Mouse (Mus musculus): Measurements from ENCODE around the gene Tmem230. TPM values are rescaled to one million over a fixed set of nuclear protein-coding genes. Genes with fewer than 3 reads are reported as not detected.

Tmem230 gene
- polyA plus RNA-seq, 2 experiments, result 11.8 to 15.7 TPM

- no peaks in the 10 kb centered on the region for H3K9me3 ChIP-seq (ENCODE audit: control insufficient read depth, low read length)
- no peak overlapping the region for H3K4me2 ChIP-seq (ENCODE audit: low read depth)
- no peak overlapping the region for H3K9ac ChIP-seq (replicated peaks)
- H3K36me3 ChIP-seq (replicated peaks; ENCODE audit: control insufficient read depth, insufficient read depth, low read depth), result no peaks in the 10 kb centered on the region
- 58% methylated on average over 3 of the region's 3 CpGs for WGBS (ENCODE audit: insufficient replicate concordance)
- 0 out of 4 replicates have a peak, but pooled peaks cover 0 to 2% of the 10 kb centered on the region in 2 experiments for H3K4me1 ChIP-seq (replicated peaks; ENCODE audit: control insufficient read depth in 2 of 2, insufficient read depth in 2 of 2, low read length in 1 of 2)
- no peak for TF ChIP-seq CTCF (IDR thresholded peaks at IDR 0.05; ENCODE audit: low read depth)
- TF ChIP-seq EP300 (IDR thresholded peaks at IDR 0.05; ENCODE audit: low read depth), result no peak
- H3K4me3 ChIP-seq (ENCODE audit: insufficient read depth in 1 of 2, low read depth in 2 of 2, low read length in 2 of 2), result no peak overlapping the region
- H3K27me3 ChIP-seq (ENCODE audit: control insufficient read depth, insufficient read depth, low read length), result no peaks in the 10 kb centered on the region
- DNase-seq (ENCODE audit: low read depth in 3 of 3, low spot score in 3 of 3), result no peak
- ATAC-seq (ENCODE audit: insufficient read depth), result no peak
- no peak overlapping the region for H3K27ac ChIP-seq
These were observed 44.4 kb downstream of the Tmem230 start for GRCm38 (mm10) chr2:132203186-132203585.

GRCm38 (mm10) chr2:132198017-132198933 lies 49.3 kb downstream of the Tmem230 start:
- ATAC-seq (ENCODE audit: insufficient read depth), result no peak
- no peaks in the 10 kb centered on the region for H3K27me3 ChIP-seq (ENCODE audit: control insufficient read depth, insufficient read depth, low read length)

GRCm38 (mm10) chr2:132195602-132196001 lies 52.0 kb downstream of the Tmem230 start:
- no peaks in the 10 kb centered on the region for H3K4me1 ChIP-seq (replicated peaks; ENCODE audit: control insufficient read depth in 2 of 2, insufficient read depth in 2 of 2, low read length in 1 of 2)
- H3K9ac ChIP-seq (replicated peaks), result no peak overlapping the region
- no peaks in the 10 kb centered on the region for H3K36me3 ChIP-seq (replicated peaks; ENCODE audit: control insufficient read depth, insufficient read depth, low read depth)
- H3K27ac ChIP-seq, result no peak overlapping the region
- 64% methylated on average over 2 of the region's 2 CpGs for WGBS (ENCODE audit: insufficient replicate concordance)
- TF ChIP-seq CTCF (IDR thresholded peaks at IDR 0.05; ENCODE audit: low read depth) (no peak), EP300 (IDR thresholded peaks at IDR 0.05; ENCODE audit: low read depth) (no peak)
- no peak overlapping the region for H3K4me3 ChIP-seq (ENCODE audit: insufficient read depth in 1 of 2, low read depth in 2 of 2, low read length in 2 of 2)
- ATAC-seq (ENCODE audit: insufficient read depth) (no peak), DNase-seq (ENCODE audit: low read depth in 3 of 3, low spot score in 3 of 3) (no peak)
- no peak overlapping the region for H3K4me2 ChIP-seq (ENCODE audit: low read depth)
- H3K27me3 ChIP-seq (ENCODE audit: control insufficient read depth, insufficient read depth, low read length), result no peaks in the 10 kb centered on the region
- no peaks in the 10 kb centered on the region for H3K9me3 ChIP-seq (ENCODE audit: control insufficient read depth, low read length)

More at GRCm38 (mm10) chr2:132198017-132198933, 49.3 kb downstream of the Tmem230 start:
- H3K4me2 ChIP-seq (ENCODE audit: low read depth), result no peak overlapping the region
- no peaks in the 10 kb centered on the region for H3K4me1 ChIP-seq (replicated peaks; ENCODE audit: control insufficient read depth in 2 of 2, insufficient read depth in 2 of 2, low read length in 1 of 2)
- DNase-seq (ENCODE audit: low read depth in 3 of 3, low spot score in 3 of 3), result no peak
- no peak overlapping the region for H3K4me3 ChIP-seq (ENCODE audit: insufficient read depth in 1 of 2, low read depth in 2 of 2, low read length in 2 of 2)
- no peak overlapping the region for H3K9ac ChIP-seq (replicated peaks)
- H3K9me3 ChIP-seq (ENCODE audit: control insufficient read depth, low read length), result no peaks in the 10 kb centered on the region
- no peaks in the 10 kb centered on the region for H3K36me3 ChIP-seq (replicated peaks; ENCODE audit: control insufficient read depth, insufficient read depth, low read depth)
- TF ChIP-seq EP300 (IDR thresholded peaks at IDR 0.05; ENCODE audit: low read depth), result no peak
- TF ChIP-seq CTCF (IDR thresholded peaks at IDR 0.05; ENCODE audit: low read depth), result no peak
- WGBS (ENCODE audit: insufficient replicate concordance), result 64% methylated on average over 9 of the region's 9 CpGs
- no peak overlapping the region for H3K27ac ChIP-seq

- no peak overlapping the region for H3K9ac ChIP-seq (replicated peaks)
- H3K27ac ChIP-seq, result no peak overlapping the region
- H3K36me3 ChIP-seq (replicated peaks; ENCODE audit: control insufficient read depth, insufficient read depth, low read depth), result no peaks in the 10 kb centered on the region
- DNase-seq (ENCODE audit: low read depth in 3 of 3, low spot score in 3 of 3) (no peak), ATAC-seq (ENCODE audit: insufficient read depth) (no peak)
- H3K27me3 ChIP-seq (ENCODE audit: control insufficient read depth, insufficient read depth, low read length), result no peaks in the 10 kb centered on the region
- H3K4me3 ChIP-seq (ENCODE audit: insufficient read depth in 1 of 2, low read depth in 2 of 2, low read length in 2 of 2), result no peak overlapping the region
- TF ChIP-seq EP300 (IDR thresholded peaks at IDR 0.05; ENCODE audit: low read depth) (no peak), CTCF (IDR thresholded peaks at IDR 0.05; ENCODE audit: low read depth) (no peak)
- 49% methylated on average over 3 of the region's 3 CpGs for WGBS (ENCODE audit: insufficient replicate concordance)
- no peak overlapping the region for H3K4me2 ChIP-seq (ENCODE audit: low read depth)
- H3K4me1 ChIP-seq (replicated peaks; ENCODE audit: control insufficient read depth in 2 of 2, insufficient read depth in 2 of 2, low read length in 1 of 2), result no peaks in the 10 kb centered on the region
- H3K9me3 ChIP-seq (ENCODE audit: control insufficient read depth, low read length), result no peaks in the 10 kb centered on the region
These were observed 56.9 kb downstream of the Tmem230 start for GRCm38 (mm10) chr2:132190602-132191161.

Other genes starting within 250 kb of the Tmem230 start
- 0.96 and 1.2 TPM in 2 replicates for gene Rassf2, start 217.5 kb downstream of the Tmem230 start, polyA plus RNA-seq (2012; rRNA removed)
- gene Rassf2, start 217.5 kb downstream of the Tmem230 start, polyA plus RNA-seq (2014; fragmentation: Nextera tagmentation; extraction: Ambion mirVana), result 1.9 and 2.0 TPM in 2 replicates
- gene Slc23a2, start 102.7 kb downstream of the Tmem230 start, polyA plus RNA-seq (2012; rRNA removed), result 1.6 and 1.7 TPM in 2 replicates
- gene Slc23a2, start 102.7 kb downstream of the Tmem230 start, polyA plus RNA-seq (2014; fragmentation: Nextera tagmentation; extraction: Ambion mirVana), result 2.3 and 2.4 TPM in 2 replicates
- 355 and 391 TPM in 2 replicates for gene Pcna, start 5.5 kb upstream of the Tmem230 start, polyA plus RNA-seq (2012; rRNA removed)
- 356 and 377 TPM in 2 replicates for gene Pcna, start 5.5 kb upstream of the Tmem230 start, polyA plus RNA-seq (2014; fragmentation: Nextera tagmentation; extraction: Ambion mirVana)
- 4.6 TPM in 2 replicates for gene Cds2, start 15.3 kb upstream of the Tmem230 start, polyA plus RNA-seq (2012; rRNA removed)
- gene Cds2, start 15.3 kb upstream of the Tmem230 start, polyA plus RNA-seq (2014; fragmentation: Nextera tagmentation; extraction: Ambion mirVana), result 8.8 and 10.1 TPM in 2 replicates
- gene Prokr2, start 137.6 kb upstream of the Tmem230 start, polyA plus RNA-seq (2012; rRNA removed), result 0.03 and 0.04 TPM in 2 replicates
- gene Prokr2, start 137.6 kb upstream of the Tmem230 start, polyA plus RNA-seq (2014; fragmentation: Nextera tagmentation; extraction: Ambion mirVana), result 0.06 TPM in 2 replicates